Mouse (Mus musculus) intestine, embryonic 14.5 days (tissue): ENCODE data around the gene Mrpl51. TPM values are rescaled to one million over a fixed set of nuclear protein-coding genes. Genes with fewer than 3 reads are reported as not detected.

Source experiments
- ATAC-seq: fragments of 200-750 bp; cut with Nextera tagmentation; replicated peaks from 2 replicates; pipeline ENCODE4 v1.8.0; 2017; ENCODE audit warnings: low read depth, moderate number of reproducible peaks, moderate TSS enrichment, moderate library complexity; ENCODE audit not compliant: low FRiP score, low TSS enrichment
- DNase-seq: peaks from one replicate; pipeline ENCODE4 v3.0.0-alpha.2; 2018; ENCODE audit warnings: low spot score
- H3K27ac ChIP-seq: fragments of 300-500 bp; sonication (generic); 2 replicates; pipeline ENCODE4 v1.5.1; 2014; ENCODE audit warnings: low read depth, mild to moderate bottlenecking, control low read depth
- H3K27me3 ChIP-seq: fragments of 300-500 bp; sonication (generic); replicated peaks from 2 replicates; pipeline ENCODE4 v1.6.1; 2014; ENCODE audit warnings: low read length, control low read depth; ENCODE audit not compliant: control insufficient read depth, insufficient read depth
- H3K36me3 ChIP-seq: fragments of 300-500 bp; sonication (generic); 2 replicates; pipeline ENCODE4 v1.6.1; 2014; ENCODE audit warnings: low read length, control low read depth; ENCODE audit not compliant: control insufficient read depth, insufficient read depth
- H3K4me1 ChIP-seq: fragments of 300-500 bp; sonication (generic); replicated peaks from 2 replicates; pipeline ENCODE4 v1.6.1; 2014; ENCODE audit warnings: low read length, control low read depth, mixed read lengths; ENCODE audit not compliant: control insufficient read depth, insufficient read depth
- H3K4me2 ChIP-seq: fragments of 300-500 bp; sonication (generic); 2 replicates; pipeline ENCODE4 v1.6.1; 2014; ENCODE audit warnings: low read length
- H3K4me3 ChIP-seq: fragments of 300-500 bp; sonication (generic); 2 replicates; pipeline ENCODE4 v1.5.1; 2014; ENCODE audit warnings: low read depth, low read length, control low read depth, mixed read lengths
- H3K9ac ChIP-seq: fragments of 300-500 bp; sonication (generic); 2 replicates; pipeline ENCODE4 v1.6.1; 2014; ENCODE audit warnings: mild to moderate bottlenecking, low read length
- H3K9me3 ChIP-seq: fragments of 300-500 bp; sonication (generic); 2 replicates; pipeline ENCODE4 v1.6.1; 2016; ENCODE audit warnings: low read length, control low read depth; ENCODE audit not compliant: control insufficient read depth
- WGBS: fragments of 180-500 bp; shearing (Covaris S2); extraction: QIAGEN DNeasy Blood & Tissue Kit; methylation state at CpG from one replicate; pipeline ENCODE4 v1.1.7; 2014; 5-methylcytosine and 5-hydroxymethylcytosine counted together
- polyA plus RNA-seq: library from polyadenylated mRNA; unstranded; fragments of >200 nt; fragmentation: Nextera tagmentation; extraction: Ambion mirVana; gene quantifications from 2 replicates; pipeline ENCODE4 v1.2.1, GENCODE M21; 2014

Mrpl51 gene
- polyA plus RNA-seq, 1 experiment from 2014 or later: 221 TPM

DNA sequence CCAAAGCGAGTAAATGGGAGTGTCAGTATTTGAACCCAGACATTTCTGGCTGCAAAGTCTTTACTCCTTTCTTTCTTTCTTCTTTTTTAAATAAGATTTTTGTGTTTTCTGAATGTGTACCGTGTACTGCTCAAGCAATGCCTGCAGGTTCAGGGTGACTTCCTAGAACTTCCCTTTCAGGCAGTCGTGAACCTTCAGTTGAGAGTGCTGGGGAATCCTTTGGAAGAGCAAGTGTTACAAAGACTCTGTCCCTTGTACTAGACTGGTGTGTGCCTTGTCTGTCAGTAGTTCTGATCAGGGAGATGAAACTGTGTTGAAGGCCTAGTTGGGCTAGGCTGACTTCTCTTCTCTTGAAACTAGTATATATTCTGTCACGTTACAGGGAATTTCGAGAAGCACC, 1.2 kb downstream of the Mrpl51 start:
- no peak for ATAC-seq
- WGBS: 36% methylated on average over 5 of the region's 5 CpGs
- no peak for DNase-seq
- H3K4me1 ChIP-seq: peaks cover 8% of the 10 kb centered on the region; the same call in 1 of the 2 replicates
- peak overlapping the region; percentile 95 for H3K4me2 ChIP-seq
- peak overlapping the region; percentile 77 for H3K9ac ChIP-seq
- H3K36me3 ChIP-seq: peaks cover 39% of the 10 kb centered on the region
- H3K9me3 ChIP-seq: no peaks in the 10 kb centered on the region
- peak overlapping the region; percentile 100 for H3K27ac ChIP-seq
- H3K4me3 ChIP-seq: peak overlapping the region; percentile 73
- no peaks in the 10 kb centered on the region for H3K27me3 ChIP-seq

- no peaks in the 10 kb centered on the region for H3K27me3 ChIP-seq
- DNase-seq (no peak), ATAC-seq (no peak)
- H3K4me3 ChIP-seq: no peak overlapping the region
- no peak overlapping the region for H3K27ac ChIP-seq
- no peaks in the 10 kb centered on the region for H3K9me3 ChIP-seq
- peaks cover 34% of the 10 kb centered on the region for H3K36me3 ChIP-seq
- WGBS: 77% methylated on average over 6 of the region's 7 CpGs
- H3K4me1 ChIP-seq: peaks cover 8% of the 10 kb centered on the region; the same call in 1 of the 2 replicates
- H3K4me2 ChIP-seq: peak overlapping the region; percentile 13; the same call in 1 of the 2 replicates
- H3K9ac ChIP-seq: no peak overlapping the region
Measured at GRCm38 (mm10) chr6:125193390-125193789, 1.8 kb downstream of the Mrpl51 start.

DNA sequence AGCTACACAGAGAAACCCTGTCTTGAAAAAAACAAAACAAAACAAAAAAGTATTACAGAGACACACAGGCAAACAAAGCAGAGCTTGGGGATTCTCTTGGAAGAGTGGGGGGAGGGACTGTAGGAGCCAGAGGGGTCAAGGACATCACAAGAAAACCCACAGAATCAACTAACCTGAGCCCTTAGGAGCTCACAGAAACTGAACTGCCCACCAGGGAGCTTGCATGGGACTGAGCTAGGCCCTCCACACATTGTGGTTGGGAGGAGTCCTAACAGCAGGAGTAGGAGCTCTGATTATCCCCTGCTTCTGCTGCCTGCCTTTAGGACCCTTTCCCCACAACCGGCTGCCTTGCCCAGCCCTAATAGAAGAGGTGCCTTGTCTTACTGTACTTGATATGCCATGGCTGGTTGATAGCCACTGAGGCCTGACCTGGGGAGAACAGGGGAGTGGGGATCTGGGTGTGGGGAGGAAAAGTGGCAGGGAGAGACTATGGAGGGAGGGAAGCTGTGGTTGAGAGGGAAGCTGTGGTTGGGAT, 4.0 kb downstream of the Mrpl51 start:
- Histone ChIP-seq H3K27ac (no peak overlapping the region), H3K36me3 (peaks cover 20% of the 10 kb centered on the region), H3K4me2 (no peak overlapping the region), H3K4me1 (peaks cover 8% of the 10 kb centered on the region; the same call in 1 of the 2 replicates), H3K9me3 (no peaks in the 10 kb centered on the region), H3K4me3 (no peak overlapping the region), H3K27me3 (no peaks in the 10 kb centered on the region), H3K9ac (no peak overlapping the region)
- ATAC-seq (no peak), DNase-seq (no peak)
- 27% methylated on average over 1 of the region's 1 CpGs for WGBS

DNA sequence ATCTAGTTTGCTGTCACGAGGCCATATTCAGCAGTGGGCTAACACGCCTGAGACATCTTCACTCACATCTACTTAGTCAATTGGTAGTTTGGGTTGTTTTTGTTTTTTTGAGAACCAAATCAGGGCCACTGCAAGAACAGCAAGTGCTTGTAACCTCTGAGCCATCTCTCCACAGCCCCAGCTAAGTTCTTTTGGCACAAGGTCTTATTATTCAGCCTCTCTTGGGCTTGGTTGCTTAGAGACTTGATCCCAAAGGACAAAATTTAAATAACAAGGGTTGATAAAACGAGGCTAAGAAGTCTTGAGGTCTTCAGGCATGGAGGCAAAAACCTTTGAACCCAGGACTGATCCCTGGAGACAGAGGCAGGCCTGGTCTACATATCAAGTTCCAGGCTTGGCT, 4.7 kb downstream of the Mrpl51 start:
- Histone ChIP-seq H3K9me3 (no peaks in the 10 kb centered on the region), H3K4me2 (no peak overlapping the region), H3K4me1 (peaks cover 8% of the 10 kb centered on the region; the same call in 1 of the 2 replicates), H3K27ac (no peak overlapping the region), H3K36me3 (peaks cover 20% of the 10 kb centered on the region), H3K27me3 (no peaks in the 10 kb centered on the region), H3K9ac (no peak overlapping the region), H3K4me3 (no peak overlapping the region)
- WGBS: 71% methylated on average over 3 of the region's 3 CpGs
- no peak for ATAC-seq
- no peak for DNase-seq

GRCm38 (mm10) chr6:125197166-125197565, 5.6 kb downstream of the Mrpl51 start:
- H3K4me1 ChIP-seq: peaks cover 8% of the 10 kb centered on the region; the same call in 1 of the 2 replicates
- 80% methylated on average over 5 of the region's 5 CpGs for WGBS
- H3K9me3 ChIP-seq: no peaks in the 10 kb centered on the region
- DNase-seq: no peak
- H3K36me3 ChIP-seq: peaks cover 20% of the 10 kb centered on the region
- peak; percentile 65 for ATAC-seq
- no peak overlapping the region for H3K9ac ChIP-seq
- no peaks in the 10 kb centered on the region for H3K27me3 ChIP-seq
- H3K4me2 ChIP-seq: no peak overlapping the region
- H3K27ac ChIP-seq: no peak overlapping the region
- no peak overlapping the region for H3K4me3 ChIP-seq

DNA sequence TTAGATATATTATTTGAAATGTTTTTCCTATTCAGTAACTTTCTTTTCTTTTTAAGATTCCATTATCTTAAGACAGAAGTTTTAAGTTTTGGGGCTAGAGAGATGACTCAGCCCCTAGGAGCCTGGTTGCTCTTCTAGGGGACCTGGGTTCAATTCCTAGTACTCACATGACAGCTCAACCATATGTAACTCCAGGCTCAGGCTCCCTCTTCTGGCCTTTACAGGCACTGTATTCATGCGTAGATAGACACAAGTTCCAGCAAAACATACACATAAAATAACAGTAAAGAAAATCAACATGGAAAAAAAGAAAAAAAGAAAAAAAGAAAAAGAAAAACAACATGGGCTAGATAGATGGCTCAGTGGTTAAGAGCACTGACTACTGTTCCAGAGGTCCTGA, 18.8 kb downstream of the Mrpl51 start:
- 87% methylated on average over 1 of the region's 1 CpGs for WGBS
- H3K9ac ChIP-seq: no peak overlapping the region
- peaks cover 12% of the 10 kb centered on the region for H3K27me3 ChIP-seq
- no peak overlapping the region for H3K27ac ChIP-seq
- no peaks in the 10 kb centered on the region for H3K36me3 ChIP-seq
- no peak overlapping the region for H3K4me3 ChIP-seq
- no peak for DNase-seq
- no peaks in the 10 kb centered on the region for H3K4me1 ChIP-seq
- H3K9me3 ChIP-seq: no peaks in the 10 kb centered on the region
- no peak overlapping the region for H3K4me2 ChIP-seq
- ATAC-seq: no peak

GRCm38 (mm10) chr6:125212621-125213020, 21.0 kb downstream of the Mrpl51 start:
- Histone ChIP-seq H3K4me2 (no peak overlapping the region), H3K4me1 (no peaks in the 10 kb centered on the region; the same call in 1 of the 2 replicates), H3K27me3 (peaks cover 16% of the 10 kb centered on the region), H3K36me3 (no peaks in the 10 kb centered on the region), H3K9me3 (no peaks in the 10 kb centered on the region), H3K9ac (no peak overlapping the region), H3K4me3 (no peak overlapping the region), H3K27ac (no peak overlapping the region)
- DNase-seq (no peak), ATAC-seq (no peak)
- 36% methylated on average over 2 of the region's 2 CpGs for WGBS

DNA sequence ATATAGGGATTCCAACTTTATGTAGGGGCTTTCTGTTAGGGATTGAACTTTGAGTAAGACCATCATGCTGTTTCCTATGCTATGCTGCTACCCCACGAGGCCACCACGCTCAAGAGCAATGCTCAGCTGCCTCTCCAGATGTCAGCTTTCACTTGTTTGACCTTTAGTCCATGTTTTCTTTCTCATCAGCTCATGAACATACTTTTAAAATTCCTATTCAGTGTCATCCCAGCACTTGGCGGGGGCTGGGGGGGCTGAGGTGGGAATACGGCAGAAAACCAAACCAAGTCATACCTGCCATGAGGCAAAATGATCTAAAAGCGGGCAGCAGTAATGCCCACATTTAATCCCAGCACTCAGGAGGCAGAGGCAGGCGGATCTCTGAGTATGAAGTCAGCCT, 21.5 kb downstream of the Mrpl51 start:
- no peak for DNase-seq
- Histone ChIP-seq H3K27me3 (peaks cover 16% of the 10 kb centered on the region), H3K4me1 (no peaks in the 10 kb centered on the region; the same call in 1 of the 2 replicates), H3K36me3 (no peaks in the 10 kb centered on the region), H3K27ac (no peak overlapping the region), H3K9ac (no peak overlapping the region), H3K4me3 (no peak overlapping the region), H3K9me3 (no peaks in the 10 kb centered on the region), H3K4me2 (no peak overlapping the region)
- 56% methylated on average over 6 of the region's 6 CpGs for WGBS
- no peak for ATAC-seq

DNA sequence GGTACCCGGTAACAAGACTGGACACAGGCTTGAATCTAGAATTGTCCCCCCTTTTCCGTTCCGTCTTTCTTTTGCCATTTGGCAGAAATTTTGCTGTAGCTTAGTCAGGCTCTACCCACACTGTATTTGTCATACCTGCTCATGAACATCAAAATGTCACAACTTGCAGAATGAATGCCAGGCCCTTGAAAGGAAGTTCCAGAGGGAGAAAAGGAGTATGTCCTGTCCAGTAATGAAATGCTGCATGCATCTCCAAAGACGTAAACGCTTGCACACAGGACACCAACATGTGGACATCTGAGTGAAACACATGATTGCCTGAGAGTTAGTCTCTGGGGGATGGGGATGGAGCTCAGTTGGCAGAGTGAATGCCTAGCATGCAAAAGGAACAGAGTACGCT, 22.1 kb downstream of the Mrpl51 start:
- Histone ChIP-seq H3K9me3 (no peaks in the 10 kb centered on the region), H3K9ac (no peak overlapping the region), H3K4me2 (no peak overlapping the region), H3K36me3 (no peaks in the 10 kb centered on the region), H3K4me3 (no peak overlapping the region), H3K27ac (no peak overlapping the region), H3K4me1 (no peaks in the 10 kb centered on the region; the same call in 1 of the 2 replicates), H3K27me3 (peaks cover 16% of the 10 kb centered on the region)
- WGBS: 81% methylated on average over 6 of the region's 6 CpGs
- DNase-seq (no peak), ATAC-seq (no peak)
